Mouse (Mus musculus): Measurements from ENCODE around the gene Gif.

The Gif gene

DNA sequence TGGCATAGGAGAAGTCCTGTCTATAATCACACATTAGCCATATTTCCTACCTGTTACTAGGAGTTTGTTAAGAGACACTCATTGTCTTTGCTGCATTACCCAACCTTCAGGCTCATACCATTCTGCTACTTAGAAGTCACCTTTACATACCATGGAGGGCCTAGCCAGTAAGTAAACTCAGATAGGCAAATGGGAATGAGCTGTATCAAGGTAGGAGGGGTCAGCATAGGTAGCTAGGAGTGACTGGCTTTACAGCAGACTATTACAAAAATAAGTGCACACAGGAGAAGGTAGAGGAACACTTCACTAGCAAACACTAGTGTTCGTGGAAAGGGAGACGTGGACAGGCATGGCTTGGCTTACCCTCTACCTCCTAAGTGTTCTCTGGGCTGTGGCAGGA is at the start of gene Gif:
Gene Gif, plus strand, starts transcription at position 257 of the 400 bp plus-strand sequence.
- no peak for DNase-seq (ENCODE audit: low spot score in 2 of 2)

- DNase-seq (ENCODE audit: low spot score in 2 of 2), result no peak
Observed at GRCm38 (mm10) chr19:11698342-11698741, 49.0 kb upstream of the Gif start.

- DNase-seq (ENCODE audit: low spot score in 2 of 2), result no peak
Observed at GRCm38 (mm10) chr19:11712451-11712850, 34.9 kb upstream of the Gif start.

DNA sequence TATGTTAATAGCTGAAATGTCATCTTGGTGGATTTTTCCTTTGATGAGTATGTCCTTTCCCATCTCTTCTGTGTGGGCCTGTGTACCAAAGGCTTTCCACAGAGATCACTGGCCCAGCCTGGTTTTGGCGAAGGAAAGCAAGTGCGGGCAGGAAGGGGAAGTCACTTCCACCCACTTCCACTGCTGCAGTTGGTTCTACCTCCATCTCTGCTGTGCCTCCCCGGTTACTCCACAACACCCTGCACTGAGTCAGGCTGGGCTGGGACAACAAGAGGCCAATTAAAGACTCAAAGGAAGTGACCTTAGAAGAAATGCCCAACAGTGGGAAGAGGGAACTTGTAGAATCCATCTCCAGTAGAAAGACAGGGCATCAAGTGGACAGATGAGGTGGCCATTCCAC is 27.3 kb upstream of the Gif start:
- DNase-seq (ENCODE audit: low spot score in 2 of 2), result no peak

GRCm38 (mm10) chr19:11723870-11724269 is 23.5 kb upstream of the Gif start:
- no peak for DNase-seq (ENCODE audit: low spot score in 2 of 2)

DNA sequence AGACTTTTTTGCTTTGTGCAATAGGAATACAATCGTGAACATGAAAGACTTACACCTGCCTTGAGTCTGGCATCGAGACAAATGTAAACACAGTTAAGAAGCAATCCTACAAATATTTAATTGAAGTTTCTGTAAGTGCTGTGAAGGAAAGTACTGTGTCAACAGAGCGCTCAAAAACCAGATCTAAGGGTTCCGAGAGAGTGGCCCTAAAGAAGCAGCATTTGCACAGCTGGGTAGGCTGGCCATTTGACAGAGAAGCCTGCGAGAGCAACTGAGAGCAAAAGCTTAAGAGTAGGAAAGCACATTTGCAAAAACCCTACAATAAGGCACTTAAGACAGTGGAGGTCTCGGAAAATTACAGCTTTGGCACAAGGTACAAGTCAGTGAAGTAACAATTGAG is 23.1 kb upstream of the Gif start:
- no peak for DNase-seq (ENCODE audit: low spot score in 2 of 2)

GRCm38 (mm10) chr19:11725915-11726314 is 21.4 kb upstream of the Gif start:
- DNase-seq (ENCODE audit: low spot score in 2 of 2), result no peak

- no peak for DNase-seq (ENCODE audit: low spot score in 2 of 2)
Observed at GRCm38 (mm10) chr19:11727304-11727703, 20.1 kb upstream of the Gif start.

DNA sequence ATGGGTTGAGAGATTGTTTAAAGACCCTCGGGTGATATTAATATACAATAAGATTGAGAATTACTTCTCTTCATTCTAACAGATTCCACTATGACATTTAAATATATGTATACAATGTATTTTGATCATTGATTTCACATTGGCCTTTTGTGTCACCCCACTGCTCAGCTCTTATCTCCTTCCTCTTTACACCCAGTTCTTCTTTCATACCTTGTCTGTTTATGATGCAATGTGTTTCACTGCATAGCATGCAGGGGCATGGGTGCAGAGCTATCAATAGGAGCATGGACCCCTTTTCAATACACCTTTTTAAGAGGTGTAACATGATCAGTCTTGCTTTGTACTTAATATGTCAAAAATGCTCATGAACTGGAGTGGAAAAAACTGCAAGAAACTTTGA is 17.1 kb upstream of the Gif start:
- DNase-seq (ENCODE audit: low spot score in 2 of 2), result no peak

- DNase-seq (ENCODE audit: low spot score in 2 of 2), result no peak
Observed at GRCm38 (mm10) chr19:11736455-11736854, 10.9 kb upstream of the Gif start.

- no peak for DNase-seq (ENCODE audit: low spot score in 2 of 2)
Observed at GRCm38 (mm10) chr19:11745680-11746079, 1.7 kb upstream of the Gif start.

DNA sequence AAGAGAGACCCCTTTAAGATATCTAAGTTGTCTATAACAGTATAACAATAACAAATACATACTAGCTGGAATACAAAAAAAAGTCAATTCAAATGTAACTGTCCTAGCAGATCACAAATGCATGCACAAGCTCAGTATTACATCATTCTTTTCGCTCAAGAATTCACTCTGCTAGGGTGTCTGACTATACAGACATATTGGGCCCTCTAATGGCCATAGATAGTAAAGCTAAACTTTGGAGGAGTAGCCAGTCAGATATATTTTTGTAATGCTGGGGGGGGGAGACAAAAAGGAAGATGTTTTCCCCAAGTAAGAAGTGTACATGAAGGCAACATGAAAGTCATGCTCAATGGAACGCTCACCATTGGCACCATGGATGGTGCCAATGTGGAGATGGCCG is 17.7 kb downstream of the Gif start:
- DNase-seq (ENCODE audit: low spot score in 2 of 2), result no peak

- no peak for DNase-seq (ENCODE audit: low spot score in 2 of 2)
Observed at GRCm38 (mm10) chr19:11766413-11766812, 19.1 kb downstream of the Gif start.

DNA sequence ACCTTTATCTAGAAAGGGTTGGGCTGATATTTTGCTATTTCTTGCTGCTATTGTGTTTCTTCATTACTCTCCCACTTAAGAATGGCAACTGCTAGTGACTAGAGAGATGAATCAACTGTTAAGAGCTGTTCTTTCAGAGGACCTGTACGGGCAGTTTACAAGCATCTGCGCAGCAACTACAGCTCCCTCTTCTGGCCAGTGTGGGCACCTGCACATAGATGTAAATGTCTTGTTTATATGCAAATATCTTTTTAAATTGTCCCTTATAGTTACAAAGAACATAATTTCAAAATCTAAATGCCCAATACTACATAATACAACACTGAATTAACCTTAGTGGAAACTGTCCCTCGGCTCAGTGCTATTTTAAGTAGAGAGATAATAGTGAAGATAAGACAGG is 20.8 kb downstream of the Gif start:
- no peak for DNase-seq (ENCODE audit: low spot score in 2 of 2)

DNA sequence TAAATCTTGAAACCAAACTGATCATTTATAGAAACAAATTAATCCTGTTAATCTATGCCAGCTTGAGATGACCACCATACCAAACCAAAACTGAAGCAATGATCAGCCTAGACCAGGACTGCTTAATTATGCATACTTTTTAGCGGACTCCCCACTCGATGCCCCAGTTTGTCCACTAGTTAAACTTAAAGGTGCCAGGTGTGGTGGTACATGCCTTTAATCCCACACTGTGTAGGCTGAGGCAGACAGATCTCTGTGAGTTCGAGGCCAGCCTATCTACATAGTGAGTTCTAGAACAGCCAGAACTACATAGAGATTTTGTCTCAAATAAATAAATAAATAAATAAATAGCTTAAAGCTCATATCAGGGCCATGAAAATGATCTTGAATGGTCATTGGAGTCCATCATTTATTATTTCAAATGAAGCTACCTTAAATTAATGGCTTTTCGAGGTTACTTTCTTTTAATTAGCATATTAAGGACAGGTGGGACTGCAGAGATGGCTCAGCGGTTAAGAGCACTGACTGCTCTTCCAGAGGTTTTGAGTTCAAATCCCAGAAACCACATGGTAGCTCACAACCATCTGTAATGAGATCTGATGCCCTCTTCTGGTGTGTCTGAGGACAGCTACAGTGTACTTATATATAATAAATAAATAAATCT is 22.0 kb downstream of the Gif start:
- DNase-seq (ENCODE audit: low spot score in 2 of 2), result no peak

DNA sequence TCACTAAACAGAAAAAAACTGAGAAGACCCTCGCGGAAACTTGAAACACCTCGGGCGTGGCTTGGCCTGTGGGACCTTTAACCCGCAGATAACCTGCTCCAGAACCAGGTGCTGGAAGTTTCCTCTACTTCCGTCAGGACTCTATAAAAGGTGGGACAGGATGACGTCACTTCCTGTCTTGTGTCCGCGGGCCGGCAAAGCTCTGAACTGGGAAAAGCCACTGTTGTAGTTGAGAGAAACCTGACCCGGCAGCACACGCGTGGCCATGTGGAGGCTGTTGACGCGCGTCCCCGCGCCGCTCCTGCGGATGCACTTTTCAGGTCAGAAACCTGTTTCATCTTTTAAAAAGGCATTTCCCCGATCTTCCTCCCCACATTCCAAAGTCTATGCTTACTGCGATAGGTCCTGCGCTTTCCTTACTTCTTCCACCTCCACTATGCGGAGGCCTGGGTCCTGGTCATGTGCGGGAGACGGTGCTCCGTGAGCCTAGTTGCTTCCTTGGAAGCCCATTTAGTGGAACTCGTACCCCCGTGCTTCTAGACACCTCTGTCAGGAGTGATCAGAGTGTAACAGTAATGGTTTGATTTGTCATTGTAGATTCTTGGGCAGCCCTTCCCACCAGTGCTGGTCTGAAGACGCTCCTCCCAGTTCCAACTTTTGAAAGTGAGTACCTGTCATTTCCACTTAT is 23.0 kb downstream of the Gif start, which contains the start of gene Mrpl16:
Gene Mrpl16, plus strand, starts transcription at position 187 of the 688 bp plus-strand sequence.
- peak; percentile 83 to 88 for DNase-seq (ENCODE audit: low spot score in 2 of 2)

- peak; percentile 57 to 61 for DNase-seq (ENCODE audit: low spot score in 2 of 2)
Observed at GRCm38 (mm10) chr19:11777191-11777865, 30.0 kb downstream of the Gif start.

DNA sequence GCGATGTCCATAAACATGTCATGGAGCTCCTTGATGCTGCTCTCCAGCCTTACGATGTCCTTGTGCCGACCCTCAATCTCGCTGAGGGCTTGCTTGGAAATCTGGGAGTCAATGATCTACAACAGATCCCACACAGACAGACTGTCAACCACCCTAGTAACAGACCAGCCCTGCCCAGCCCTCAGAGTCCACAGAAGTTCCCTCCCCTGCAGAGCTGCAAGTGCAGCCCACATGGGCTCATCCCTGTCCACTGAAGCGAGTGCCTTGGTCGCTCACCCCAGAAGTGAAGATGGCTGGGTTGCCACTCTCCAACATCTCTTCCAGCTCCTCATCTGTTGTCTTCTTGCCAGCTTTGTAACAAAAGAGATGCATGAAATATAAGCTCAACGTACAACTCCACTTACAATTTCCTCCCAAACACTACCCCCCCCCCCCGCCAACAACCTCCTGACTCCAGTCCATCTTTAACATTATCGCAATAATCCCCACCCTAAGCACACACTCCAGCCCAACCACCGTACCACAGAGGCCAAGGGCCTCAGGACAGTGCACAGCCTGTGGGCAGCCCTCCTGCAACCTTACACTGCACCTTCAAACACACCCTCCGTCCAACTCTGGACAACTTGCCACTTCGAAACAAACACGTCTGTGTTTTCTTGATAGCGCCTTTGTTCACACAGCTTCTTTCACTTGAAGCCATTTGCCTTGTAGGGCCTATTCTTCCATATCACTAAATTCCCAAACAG is 38.2 kb downstream of the Gif start:
- no peak for DNase-seq (ENCODE audit: low spot score in 2 of 2)

- no peak for DNase-seq (ENCODE audit: low spot score in 2 of 2)
Observed at GRCm38 (mm10) chr19:11787826-11788225, 40.5 kb downstream of the Gif start.

- DNase-seq (ENCODE audit: low spot score in 2 of 2), result no peak
Observed at GRCm38 (mm10) chr19:11788876-11789275, 41.5 kb downstream of the Gif start.

DNA sequence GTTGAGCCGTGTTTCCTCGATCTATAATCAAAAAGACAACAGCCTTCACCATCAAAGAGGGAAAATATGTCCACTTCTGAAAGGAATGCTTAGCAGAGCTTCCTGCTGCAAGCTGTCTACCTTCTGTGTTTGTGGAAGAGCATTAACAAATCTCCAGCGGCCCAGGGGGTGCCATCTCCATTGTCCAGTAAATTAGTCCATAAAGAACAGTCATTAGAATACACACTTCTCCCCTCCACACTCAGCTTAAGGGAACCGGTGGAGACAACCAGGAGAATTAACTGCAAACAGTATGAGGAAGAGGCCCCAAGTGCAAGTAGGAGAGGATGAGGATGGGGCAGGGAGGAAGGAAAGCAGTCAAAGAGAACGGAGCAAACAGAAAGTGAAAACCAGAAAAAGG is 44.5 kb downstream of the Gif start:
- no peak for DNase-seq (ENCODE audit: low spot score in 2 of 2)

GRCm38 (mm10) chr19:11793741-11794359 is 46.5 kb downstream of the Gif start:
- DNase-seq (ENCODE audit: low spot score in 2 of 2), result no peak
